8 mouse cellular contexts compared by ENCODE assay signal in genomic region chr9:66283565-66284203, GRCm38 (mm10).
DNase-seq lines count a peak whose midpoint lies in the region; ATAC-seq and TF ChIP-seq lines count a peak whose summit lies in the region.

No protein-coding gene starts in this region.

- no peaks in the 10 kb centered on the region for H3K9me3 ChIP-seq in forebrain, embryonic 14.5 days (replicated peaks; ENCODE audit: control insufficient read depth, low read length)
- H3K9me3 ChIP-seq in intestine, postnatal 0 days (ENCODE audit: control insufficient read depth), result no peaks in the 10 kb centered on the region
- no peaks in the 10 kb centered on the region for H3K9me3 ChIP-seq in liver, embryonic 15.5 days (replicated peaks)

- H3K4me1 ChIP-seq in forebrain, embryonic 14.5 days (ENCODE audit: control insufficient read depth, insufficient read depth, low read length), result no peaks in the 10 kb centered on the region
- H3K4me1 ChIP-seq in intestine, postnatal 0 days (replicated peaks; ENCODE audit: control insufficient read depth, insufficient read depth, low read length), result no peaks in the 10 kb centered on the region
- H3K4me1 ChIP-seq in liver, embryonic 15.5 days (replicated peaks), result peaks cover 7% of the 10 kb centered on the region

- no peak overlapping the region for H3K4me2 ChIP-seq in forebrain, embryonic 14.5 days (ENCODE audit: low read length)
- no peak overlapping the region for H3K4me2 ChIP-seq in intestine, postnatal 0 days (replicated peaks; ENCODE audit: low read depth)
- H3K4me2 ChIP-seq in liver, embryonic 15.5 days, result no peak overlapping the region

- no peak overlapping the region for H3K9ac ChIP-seq in forebrain, embryonic 14.5 days (ENCODE audit: low read length)
- no peak overlapping the region for H3K9ac ChIP-seq in intestine, postnatal 0 days (ENCODE audit: low read depth, low read length)
- H3K9ac ChIP-seq in liver, embryonic 15.5 days, result no peak overlapping the region

- no peaks in the 10 kb centered on the region for H3K36me3 ChIP-seq in forebrain, embryonic 14.5 days (ENCODE audit: control insufficient read depth, insufficient read depth, low read length)
- H3K36me3 ChIP-seq in intestine, postnatal 0 days (ENCODE audit: control insufficient read depth, insufficient read depth), result no peaks in the 10 kb centered on the region
- no peaks in the 10 kb centered on the region for H3K36me3 ChIP-seq in liver, embryonic 15.5 days (replicated peaks)

- ATAC-seq in CD4-positive, CD25-positive, alpha-beta regulatory T cell, adult 4 months, result no peak
- ATAC-seq in forebrain, embryonic 14.5 days, result no peak; the same call in 1 of the 2 replicates
- peak; percentile 92 for ATAC-seq in intestine, postnatal 0 days
- ATAC-seq in liver, embryonic 15.5 days (ENCODE audit: insufficient read depth), result peak; percentile 44; the same call in 1 of the 2 replicates

- no peaks in the 10 kb centered on the region for H3K27me3 ChIP-seq in forebrain, embryonic 14.5 days (replicated peaks; ENCODE audit: control insufficient read depth, insufficient read depth, low read length)
- H3K27me3 ChIP-seq in intestine, postnatal 0 days (replicated peaks; ENCODE audit: control insufficient read depth, insufficient read depth, low read length), result no peaks in the 10 kb centered on the region
- peaks cover 10% of the 10 kb centered on the region; the same call in 1 of the 2 replicates for H3K27me3 ChIP-seq in liver, embryonic 15.5 days

- peak; percentile 84 for TF ChIP-seq CTCF in intestine, postnatal 0 days (IDR thresholded peaks at IDR 0.05; ENCODE audit: low read depth)

- peak; percentile 88 for DNase-seq in CD4-positive, CD25-positive, alpha-beta regulatory T cell, adult 2 months (ENCODE audit: low read depth, low spot score)
- peak; percentile 53 to 73 for DNase-seq in CD8-positive naive resting alpha-beta T cell, adult 2 months (ENCODE audit: low read depth in 2 of 2, low spot score in 2 of 2)
- DNase-seq in c-Kit-positive CD71-negative TER-119-negative erythroid progenitor cells, embryonic 14.5 days (ENCODE audit: low read depth), result peak; percentile 61
- peak; percentile 79 for DNase-seq in forebrain, embryonic 14.5 days (ENCODE audit: low spot score)
- DNase-seq in right cerebral cortex, postnatal 4 days, result peak; percentile 70

- H3K4me3 ChIP-seq in forebrain, embryonic 14.5 days (ENCODE audit: low read depth, low read length), result no peak overlapping the region
- H3K4me3 ChIP-seq in intestine, postnatal 0 days (ENCODE audit: low read depth, low read length), result no peak overlapping the region
- no peak overlapping the region for H3K4me3 ChIP-seq in liver, embryonic 15.5 days (replicated peaks)

- no peak overlapping the region for H3K27ac ChIP-seq in forebrain, embryonic 14.5 days (ENCODE audit: low read depth, low read length)
- peak overlapping the region; percentile 51 for H3K27ac ChIP-seq in intestine, postnatal 0 days (ENCODE audit: low read depth, low read length)
- H3K27ac ChIP-seq in liver, embryonic 15.5 days (replicated peaks), result no peak overlapping the region

- WGBS in forebrain, embryonic 14.5 days, result 14% methylated on average over 2 of the region's 2 CpGs
- WGBS in intestine, postnatal 0 days, result 9% methylated on average over 2 of the region's 2 CpGs
- 5% methylated on average over 2 of the region's 2 CpGs for WGBS in liver, embryonic 15.5 days (ENCODE audit: insufficient replicate concordance)

Comparison
In these comparisons a context has a peak if more than half of its experiments do, and no peak if none do; other contexts are left out.
1. ATAC-seq: peak in intestine, postnatal 0 days (single experiment) and liver, embryonic 15.5 days (single experiment); none in CD4-positive, CD25-positive, alpha-beta regulatory T cell, adult 4 months (single experiment) and forebrain, embryonic 14.5 days (single experiment).
2. Peak in every context shown above with its lines, with median percentiles within 50 percentile points of each other: DNase-seq.